Mouse (Mus musculus) embryonic fibroblast, embryonic 13.5 days (primary cell): Measurements from ENCODE around the gene Nfib.

ENCODE experiments used
- CTCF ChIP-seq: IDR thresholded peaks from 2 replicates; pipeline ENCODE4 v1.5.1; 2011; ENCODE audit warnings: mild to moderate bottlenecking, control low read depth, low read length, moderate library complexity, borderline replicate concordance; ENCODE audit not compliant: insufficient read depth
- POLR2A ChIP-seq: IDR thresholded peaks from 2 replicates; pipeline ENCODE4 v1.6.1; 2011; ENCODE audit warnings: low read depth, mild to moderate bottlenecking, control low read depth, low read length, moderate library complexity

DNA sequence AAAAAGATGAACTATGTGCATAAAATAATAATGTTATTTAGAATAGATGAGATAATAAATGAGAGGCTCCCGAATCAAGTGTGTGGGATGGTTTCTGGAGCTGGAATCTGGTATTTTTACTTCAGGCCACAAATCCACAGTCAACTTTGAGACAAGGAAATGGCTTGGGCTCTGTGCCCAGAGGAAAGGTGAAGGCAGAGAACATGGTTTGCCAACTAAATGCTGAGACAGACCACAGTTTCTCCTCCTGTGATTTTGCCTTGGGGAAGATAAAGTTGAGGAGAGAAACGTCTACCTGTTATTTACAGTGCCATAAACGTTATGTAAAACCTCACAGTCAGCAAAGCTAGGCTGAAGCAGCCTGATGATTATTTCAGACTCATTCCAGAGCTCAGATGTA lies 367.1 kb downstream of the Nfib start:
- no peak for TF ChIP-seq CTCF
- no peak for TF ChIP-seq POLR2A
